Mouse (Mus musculus) midbrain, embryonic 16.5 days (tissue): ENCODE measurements around the gene Fam227a. TPM values are rescaled to one million over a fixed set of nuclear protein-coding genes. Genes with fewer than 3 reads are reported as not detected.
A peak's percentile ranks its signal among the peaks of the same experiment; 100 is the strongest.

ENCODE experiments used
- ATAC-seq: fragments of 200-750 bp; cut with Nextera tagmentation; 2 replicates; pipeline ENCODE4 v1.8.0; 2017; ENCODE audit warnings: moderate TSS enrichment
- H3K27ac ChIP-seq: fragments of 300-500 bp; sonication (generic); 2 replicates; pipeline ENCODE4 v1.5.1; 2014; ENCODE audit warnings: mild to moderate bottlenecking, low read length, mixed read lengths
- H3K27me3 ChIP-seq: fragments of 300-500 bp; sonication (generic); 2 replicates; pipeline ENCODE4 v1.6.1; 2014; ENCODE audit warnings: low read depth, low read length, mixed read lengths; ENCODE audit not compliant: control insufficient read depth, insufficient read depth
- H3K36me3 ChIP-seq: fragments of 300-500 bp; sonication (generic); 2 replicates; pipeline ENCODE4 v1.6.1; 2014; ENCODE audit warnings: mild to moderate bottlenecking, low read length, moderate library complexity, mixed read lengths; ENCODE audit not compliant: control insufficient read depth, insufficient read depth
- H3K4me1 ChIP-seq: fragments of 300-500 bp; sonication (generic); 2 replicates; pipeline ENCODE4 v1.6.1; 2014; ENCODE audit warnings: mild to moderate bottlenecking, low read length, mixed read lengths; ENCODE audit not compliant: control insufficient read depth, insufficient read depth
- H3K4me2 ChIP-seq: fragments of 300-500 bp; sonication (generic); 2 replicates; pipeline ENCODE4 v1.6.1; 2014; ENCODE audit warnings: mild to moderate bottlenecking, low read length, mixed read lengths
- H3K4me3 ChIP-seq: fragments of 300-500 bp; sonication (generic); 2 replicates; pipeline ENCODE4 v1.5.1; 2014; ENCODE audit warnings: low read depth, mild to moderate bottlenecking, low read length, moderate library complexity, mixed read lengths
- H3K9ac ChIP-seq: fragments of 300-500 bp; sonication (generic); 2 replicates; pipeline ENCODE4 v1.6.1; 2014; ENCODE audit warnings: low read depth, low read length, mixed read lengths
- H3K9me3 ChIP-seq: fragments of 300-500 bp; sonication (generic); replicated peaks from 2 replicates; pipeline ENCODE4 v1.6.1; 2014; ENCODE audit warnings: mild to moderate bottlenecking, low read length, mixed read lengths; ENCODE audit not compliant: control insufficient read depth, poor library complexity, severe bottlenecking
- WGBS: fragments of 180-500 bp; shearing (Covaris S2); extraction: QIAGEN DNeasy Blood & Tissue Kit; methylation state at CpG from one replicate; pipeline ENCODE4 v1.1.7; 2014; 5-methylcytosine and 5-hydroxymethylcytosine counted together
- polyA plus RNA-seq: library from polyadenylated mRNA; unstranded; fragments of >200 nt; fragmentation: Nextera tagmentation; extraction: Ambion mirVana; gene quantifications from 2 replicates; pipeline ENCODE4 v1.2.1, GENCODE M21; 2015

Fam227a gene
- polyA plus RNA-seq, 1 experiment from 2014 or later, result 4.0 TPM

DNA sequence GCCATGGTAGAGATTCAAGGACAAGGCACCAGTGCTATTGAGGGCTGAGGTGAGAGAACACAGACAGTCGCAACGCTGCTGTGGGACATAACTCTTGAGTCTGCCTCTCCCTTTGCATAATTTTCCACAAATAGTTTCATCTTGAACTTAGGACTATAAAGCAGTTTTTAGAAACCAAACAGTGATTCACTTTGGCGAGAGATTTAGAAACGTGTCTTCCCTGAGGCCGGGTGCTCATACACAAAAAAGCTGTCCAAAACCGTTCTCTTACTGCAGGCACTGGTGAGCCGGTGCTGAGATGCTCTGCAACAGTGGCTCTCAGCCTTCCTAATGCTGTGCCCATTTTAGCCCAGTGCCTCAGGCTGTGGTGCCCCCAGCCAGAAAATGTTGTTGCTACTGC is 50.5 kb downstream of the Fam227a start:
- H3K4me1 ChIP-seq, result 0 out of 2 replicates have a peak, but pooled peaks cover 3% of the 10 kb centered on the region
- peaks cover 16% of the 10 kb centered on the region for H3K36me3 ChIP-seq
- WGBS, result 79% methylated on average over 7 of the region's 7 CpGs
- no peak overlapping the region for H3K4me2 ChIP-seq
- ATAC-seq, result no peak
- no peak overlapping the region for H3K4me3 ChIP-seq
- H3K27ac ChIP-seq, result no peak overlapping the region
- no peak overlapping the region for H3K9ac ChIP-seq
- peaks cover 4% of the 10 kb centered on the region for H3K27me3 ChIP-seq
- H3K9me3 ChIP-seq, result no peaks in the 10 kb centered on the region

DNA sequence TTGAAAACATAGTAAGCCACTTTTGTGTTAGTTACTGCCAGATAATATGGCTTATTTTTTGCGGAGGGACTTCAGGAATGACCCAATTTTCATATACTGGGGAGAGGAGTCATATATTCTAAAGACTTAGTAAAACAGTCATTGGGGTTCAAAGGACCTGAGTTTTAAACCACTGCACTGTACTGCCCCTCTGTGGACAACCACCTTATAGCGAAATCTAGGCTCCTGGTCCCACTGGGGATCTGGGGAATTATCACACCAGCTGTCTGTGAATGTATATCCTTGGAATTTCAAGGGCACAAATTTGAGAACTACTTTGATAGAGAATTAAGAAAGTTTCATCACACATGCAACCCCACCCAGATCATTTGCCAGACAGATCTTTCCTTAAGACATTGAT is 51.0 kb downstream of the Fam227a start:
- Histone ChIP-seq H3K27me3 (peaks cover 4% of the 10 kb centered on the region), H3K9ac (no peak overlapping the region), H3K4me2 (no peak overlapping the region), H3K4me1 (0 out of 2 replicates have a peak, but pooled peaks cover 3% of the 10 kb centered on the region), H3K27ac (no peak overlapping the region), H3K36me3 (peaks cover 13% of the 10 kb centered on the region), H3K4me3 (no peak overlapping the region), H3K9me3 (no peaks in the 10 kb centered on the region)
- ATAC-seq, result no peak
- WGBS, result 46% methylated on average over 2 of the region's 2 CpGs

DNA sequence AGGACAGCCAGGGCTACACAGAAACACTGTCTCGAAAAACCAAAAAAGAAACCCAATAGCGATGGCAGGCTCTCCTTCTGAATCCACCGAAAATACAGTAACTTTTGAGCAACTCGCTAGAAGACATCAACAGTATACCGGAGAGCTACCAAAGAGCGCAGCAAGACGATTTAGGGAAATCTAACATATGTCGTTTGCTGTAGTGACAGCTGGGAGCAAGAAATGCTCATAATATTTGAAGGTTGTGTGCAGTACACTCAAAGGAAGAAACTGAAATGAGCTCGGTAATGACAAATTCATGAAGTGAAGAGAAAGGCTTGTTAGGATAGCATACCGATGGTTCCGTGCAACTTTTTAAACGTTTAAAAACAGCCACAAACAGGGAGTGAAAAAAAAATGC is 52.6 kb downstream of the Fam227a start:
- Histone ChIP-seq H3K36me3 (peaks cover 8% of the 10 kb centered on the region; the same call in 1 of the 2 replicates), H3K9me3 (no peaks in the 10 kb centered on the region), H3K4me1 (0 out of 2 replicates have a peak, but pooled peaks cover 3% of the 10 kb centered on the region), H3K27me3 (peaks cover 4% of the 10 kb centered on the region), H3K4me2 (no peak overlapping the region), H3K4me3 (no peak overlapping the region), H3K27ac (no peak overlapping the region), H3K9ac (no peak overlapping the region)
- WGBS, result 93% methylated on average over 12 of the region's 12 CpGs
- ATAC-seq, result no peak

DNA sequence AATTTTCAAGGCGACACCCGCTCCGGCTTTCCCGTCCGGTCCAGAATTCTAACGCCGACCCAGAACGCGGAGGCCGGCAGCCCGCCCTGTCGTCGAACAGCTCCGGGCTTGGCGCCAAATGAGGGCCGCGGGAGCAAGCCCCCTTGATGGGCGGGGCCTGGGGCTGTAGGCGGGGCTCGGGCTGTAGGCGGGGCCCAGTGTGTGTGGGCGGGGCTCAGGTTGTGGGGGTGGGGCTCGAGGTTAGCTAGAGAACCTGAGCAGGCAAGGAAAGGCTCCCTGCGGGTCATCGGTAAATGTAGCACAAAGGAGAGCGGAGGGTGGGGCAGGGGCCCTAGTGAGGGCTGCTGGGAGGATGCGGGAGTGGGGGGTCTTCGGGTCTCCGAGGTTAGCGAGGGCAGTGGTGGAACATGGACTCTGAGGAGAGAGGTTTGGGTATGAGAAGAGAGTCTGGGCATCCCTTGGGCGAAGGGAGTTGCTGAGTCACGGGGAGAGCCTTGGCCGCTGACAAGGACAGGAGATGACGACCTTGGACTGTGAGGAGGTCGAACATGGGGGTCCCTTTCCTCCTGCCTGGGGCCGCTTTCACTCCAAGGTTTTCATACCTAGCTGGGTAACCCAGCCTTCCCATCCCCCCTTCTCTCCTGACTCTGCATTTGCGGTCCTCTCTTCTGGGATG is 53.6 kb downstream of the Fam227a start, which contains the start of gene Dmc1:
Gene Dmc1, minus strand, starts transcription at position 120 of the 676 bp plus-strand sequence.
- H3K4me3 ChIP-seq, result peak within 1 kb of the TSS; percentile 32
- H3K4me1 ChIP-seq, result 0 out of 2 replicates have a peak, but pooled peaks cover 3% of the 10 kb centered on the region
- peaks cover 4% of the 10 kb centered on the region for H3K27me3 ChIP-seq
- H3K9ac ChIP-seq, result peak within 1 kb of the TSS; percentile 57
- H3K27ac ChIP-seq, result no peak within 1 kb of the TSS
- peaks cover under 1% of the 10 kb centered on the region; the same call in 1 of the 2 replicates for H3K36me3 ChIP-seq
- H3K4me2 ChIP-seq, result peak within 1 kb of the TSS; percentile 47
- WGBS, result 9% methylated on average over 36 of the region's 37 CpGs
- no peaks in the 10 kb centered on the region for H3K9me3 ChIP-seq
- ATAC-seq, result no peak

DNA sequence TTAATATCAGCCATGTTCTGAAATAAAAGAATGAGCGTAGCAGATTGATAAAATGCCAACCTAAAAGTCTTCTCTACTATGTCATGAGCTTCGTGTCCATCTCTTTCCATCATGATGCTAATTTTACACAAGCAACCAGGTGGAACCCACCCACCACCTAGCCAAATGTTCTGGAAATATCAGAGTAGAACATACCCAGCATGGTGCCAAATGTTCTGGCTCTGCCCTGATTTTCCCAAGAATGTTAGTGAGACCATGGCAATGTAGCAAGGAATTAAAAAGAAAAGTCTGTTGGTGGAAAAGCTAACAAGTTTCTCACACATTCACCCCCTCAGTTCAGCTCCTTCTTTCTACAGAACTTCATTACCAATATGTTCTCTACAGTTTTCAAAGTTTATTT is 58.6 kb downstream of the Fam227a start:
- 88% methylated on average over 2 of the region's 2 CpGs for WGBS

DNA sequence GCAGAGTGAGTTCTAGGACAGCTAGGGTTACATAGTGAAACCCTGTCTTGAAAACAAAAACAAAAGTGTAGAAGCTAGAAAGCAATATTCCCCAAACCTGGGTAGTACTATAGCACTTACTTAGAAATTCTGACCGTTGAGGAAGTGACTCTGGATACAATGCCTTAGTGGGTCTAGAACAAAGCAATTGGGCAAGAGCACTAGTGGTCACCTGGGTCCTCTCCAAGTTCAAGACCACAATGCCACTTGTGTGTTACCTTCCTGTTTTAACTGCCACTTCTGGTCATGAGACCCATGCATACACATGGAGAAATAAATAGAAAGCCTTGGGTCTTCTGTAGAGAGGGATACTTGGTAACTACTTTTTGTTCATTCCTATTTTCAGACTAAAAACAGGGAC is 60.0 kb downstream of the Fam227a start:
- ATAC-seq, result no peak
- no peak overlapping the region for H3K4me3 ChIP-seq
- H3K4me2 ChIP-seq, result no peak overlapping the region
- H3K4me1 ChIP-seq, result no peaks in the 10 kb centered on the region
- no peaks in the 10 kb centered on the region for H3K36me3 ChIP-seq
- 78% methylated on average over 1 of the region's 1 CpGs for WGBS
- H3K27me3 ChIP-seq, result no peaks in the 10 kb centered on the region
- H3K27ac ChIP-seq, result no peak overlapping the region
- no peak overlapping the region for H3K9ac ChIP-seq
- no peaks in the 10 kb centered on the region for H3K9me3 ChIP-seq

More for the DNA sequence above, 58.6 kb downstream of the Fam227a start:
- no peak for ATAC-seq
- Histone ChIP-seq H3K27ac (no peak overlapping the region), H3K9ac (no peak overlapping the region), H3K36me3 (no peaks in the 10 kb centered on the region), H3K27me3 (peaks cover 4% of the 10 kb centered on the region), H3K4me2 (no peak overlapping the region), H3K4me1 (0 out of 2 replicates have a peak, but pooled peaks cover 3% of the 10 kb centered on the region), H3K4me3 (no peak overlapping the region), H3K9me3 (no peaks in the 10 kb centered on the region)

DNA sequence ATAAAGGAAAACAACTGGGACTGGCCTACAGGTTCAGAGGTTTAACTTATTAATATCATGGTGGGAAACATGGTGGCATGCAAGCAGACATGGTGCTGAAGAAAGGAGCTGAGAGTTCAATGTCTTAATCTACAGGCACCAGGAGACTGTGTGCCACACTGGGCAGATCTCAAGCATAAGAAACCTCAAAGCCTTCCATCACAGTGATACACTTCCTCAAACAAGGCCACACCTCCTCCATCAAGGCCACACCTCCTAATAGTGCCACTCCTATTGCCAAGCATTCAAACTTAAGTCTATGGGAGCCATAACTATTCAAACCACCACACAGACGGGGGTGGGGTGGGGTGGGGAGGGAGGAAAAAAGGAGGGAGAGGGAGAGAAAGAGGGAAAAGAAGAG is 77.2 kb downstream of the Fam227a start:
- no peak overlapping the region for H3K9ac ChIP-seq
- no peaks in the 10 kb centered on the region for H3K36me3 ChIP-seq
- no peaks in the 10 kb centered on the region for H3K27me3 ChIP-seq
- no peaks in the 10 kb centered on the region for H3K9me3 ChIP-seq
- WGBS, result 46% methylated on average over 1 of the region's 1 CpGs
- ATAC-seq, result no peak
- no peak overlapping the region for H3K4me3 ChIP-seq
- H3K27ac ChIP-seq, result no peak overlapping the region
- H3K4me1 ChIP-seq, result no peaks in the 10 kb centered on the region
- no peak overlapping the region for H3K4me2 ChIP-seq

DNA sequence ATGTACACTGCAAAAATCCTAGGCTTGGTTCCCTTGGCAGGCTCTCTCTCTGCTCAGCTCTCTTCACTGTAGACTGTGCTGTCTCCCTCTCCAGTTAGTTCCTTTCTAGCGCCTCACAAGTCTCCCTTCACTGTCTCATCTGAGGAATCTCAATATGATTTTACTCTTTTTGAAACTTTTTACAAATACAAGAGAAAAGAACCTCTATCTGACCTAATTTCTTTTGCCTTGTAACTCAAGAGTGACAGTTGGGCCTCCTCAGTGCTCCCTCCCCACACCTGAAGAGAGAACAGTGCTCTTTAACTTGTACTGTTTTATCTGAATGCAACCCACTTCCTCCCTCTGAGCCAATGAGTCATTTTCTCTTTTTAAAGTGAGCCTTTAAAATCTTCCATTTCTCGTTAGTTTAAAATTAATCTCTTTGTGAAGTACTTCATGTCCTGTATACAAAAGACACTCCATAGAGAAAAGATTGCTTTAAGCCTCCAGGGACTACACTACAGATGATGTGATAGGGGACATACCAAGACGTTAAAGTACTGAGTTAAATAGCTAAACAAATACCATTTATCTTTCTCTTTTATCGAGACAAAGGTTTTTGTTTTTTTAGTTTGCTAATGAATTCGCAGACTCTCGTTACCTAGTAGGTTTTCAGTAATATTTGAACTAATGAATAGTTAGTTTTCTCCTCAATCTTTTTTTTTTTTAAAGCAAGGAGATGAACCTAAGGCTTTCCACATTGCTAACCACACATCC is 80.9 kb downstream of the Fam227a start:
- H3K4me2 ChIP-seq, result no peak overlapping the region
- no peaks in the 10 kb centered on the region for H3K9me3 ChIP-seq
- no peaks in the 10 kb centered on the region for H3K36me3 ChIP-seq
- no peaks in the 10 kb centered on the region for H3K27me3 ChIP-seq
- H3K9ac ChIP-seq, result no peak overlapping the region
- no peak for ATAC-seq
- no peak overlapping the region for H3K27ac ChIP-seq
- no peak overlapping the region for H3K4me3 ChIP-seq
- WGBS, result 75% methylated on average over 6 of the region's 6 CpGs
- no peaks in the 10 kb centered on the region for H3K4me1 ChIP-seq

DNA sequence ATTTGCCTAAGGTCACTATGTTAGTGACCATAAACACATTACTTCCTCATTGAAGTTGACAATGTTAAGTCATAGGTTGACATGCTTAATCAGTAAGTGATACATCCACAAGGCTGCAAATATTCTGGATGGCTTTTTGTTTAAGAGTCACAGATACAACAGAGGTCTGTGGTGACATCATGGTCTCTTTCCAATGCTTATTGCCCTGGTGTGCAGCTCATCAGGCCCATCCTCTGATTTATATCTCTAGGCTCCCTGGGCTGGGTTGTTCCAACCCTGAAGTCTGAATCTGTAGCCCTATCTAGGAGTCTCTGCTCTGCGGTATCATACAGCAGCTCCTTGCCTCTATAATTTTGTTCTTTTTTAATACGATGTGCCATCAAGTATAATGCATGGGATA is 81.8 kb downstream of the Fam227a start:
- H3K27me3 ChIP-seq, result no peaks in the 10 kb centered on the region
- WGBS, result 80% methylated on average over 2 of the region's 2 CpGs
- no peak overlapping the region for H3K9ac ChIP-seq
- no peaks in the 10 kb centered on the region for H3K36me3 ChIP-seq
- ATAC-seq, result no peak
- no peak overlapping the region for H3K4me2 ChIP-seq
- H3K4me1 ChIP-seq, result no peaks in the 10 kb centered on the region
- H3K4me3 ChIP-seq, result no peak overlapping the region
- H3K9me3 ChIP-seq, result no peaks in the 10 kb centered on the region
- no peak overlapping the region for H3K27ac ChIP-seq
